8 mouse cellular contexts compared by ENCODE assay signal in genomic region chr4:123623742-123624151, GRCm38 (mm10).
DNase-seq lines count a peak whose midpoint lies in the region; ATAC-seq lines count a peak whose summit lies in the region.

No protein-coding gene starts in this region.

- H3K9me3 ChIP-seq in embryonic facial prominence, embryonic 14.5 days (ENCODE audit: control insufficient read depth, low read length), result no peaks in the 10 kb centered on the region
- H3K9me3 ChIP-seq in embryonic facial prominence, embryonic 10.5 days, result no peaks in the 10 kb centered on the region
- no peaks in the 10 kb centered on the region; the same call in 1 of the 2 replicates for H3K9me3 ChIP-seq in midbrain, embryonic 10.5 days (replicated peaks)
- no peaks in the 10 kb centered on the region for H3K9me3 ChIP-seq in midbrain, embryonic 13.5 days
- no peaks in the 10 kb centered on the region for H3K9me3 ChIP-seq in kidney, embryonic 15.5 days (replicated peaks)
- no peaks in the 10 kb centered on the region for H3K9me3 ChIP-seq in stomach, embryonic 15.5 days

- no peak overlapping the region for H3K4me2 ChIP-seq in embryonic facial prominence, embryonic 14.5 days (ENCODE audit: low read depth, low read length)
- H3K4me2 ChIP-seq in midbrain, embryonic 13.5 days (replicated peaks), result no peak overlapping the region
- H3K4me2 ChIP-seq in kidney, embryonic 15.5 days, result no peak overlapping the region
- no peak overlapping the region for H3K4me2 ChIP-seq in stomach, embryonic 15.5 days

- H3K4me3 ChIP-seq in embryonic facial prominence, embryonic 14.5 days (ENCODE audit: low read depth, low read length), result no peak overlapping the region
- no peak overlapping the region for H3K4me3 ChIP-seq in embryonic facial prominence, embryonic 10.5 days
- no peak overlapping the region for H3K4me3 ChIP-seq in midbrain, embryonic 10.5 days
- no peak overlapping the region for H3K4me3 ChIP-seq in midbrain, embryonic 13.5 days (replicated peaks)
- no peak overlapping the region for H3K4me3 ChIP-seq in kidney, embryonic 15.5 days (replicated peaks)
- H3K4me3 ChIP-seq in stomach, embryonic 15.5 days (replicated peaks), result no peak overlapping the region

- no peaks in the 10 kb centered on the region for H3K36me3 ChIP-seq in embryonic facial prominence, embryonic 14.5 days (ENCODE audit: control insufficient read depth, insufficient read depth, low read length)
- H3K36me3 ChIP-seq in embryonic facial prominence, embryonic 10.5 days (replicated peaks), result no peaks in the 10 kb centered on the region; the same call in 1 of the 2 replicates
- peaks cover 10% of the 10 kb centered on the region; the same call in 1 of the 2 replicates for H3K36me3 ChIP-seq in midbrain, embryonic 10.5 days
- no peaks in the 10 kb centered on the region for H3K36me3 ChIP-seq in midbrain, embryonic 13.5 days
- H3K36me3 ChIP-seq in kidney, embryonic 15.5 days, result no peaks in the 10 kb centered on the region
- no peaks in the 10 kb centered on the region for H3K36me3 ChIP-seq in stomach, embryonic 15.5 days

- peaks cover 11% of the 10 kb centered on the region for H3K4me1 ChIP-seq in embryonic facial prominence, embryonic 14.5 days (ENCODE audit: control insufficient read depth, insufficient read depth, low read length)
- H3K4me1 ChIP-seq in embryonic facial prominence, embryonic 10.5 days, result peaks cover 19% of the 10 kb centered on the region
- H3K4me1 ChIP-seq in midbrain, embryonic 10.5 days, result peaks cover 34% of the 10 kb centered on the region
- H3K4me1 ChIP-seq in midbrain, embryonic 13.5 days (replicated peaks), result peaks cover 28% of the 10 kb centered on the region
- H3K4me1 ChIP-seq in kidney, embryonic 15.5 days, result peaks cover 25% of the 10 kb centered on the region
- H3K4me1 ChIP-seq in stomach, embryonic 15.5 days, result peaks cover 19% of the 10 kb centered on the region

- no peak; the same call in 1 of the 2 replicates for ATAC-seq in embryonic facial prominence, embryonic 14.5 days (ENCODE audit: low read depth)
- no peak for ATAC-seq in midbrain, embryonic 13.5 days
- ATAC-seq in kidney, embryonic 15.5 days (replicated peaks; ENCODE audit: low FRiP score), result no peak
- ATAC-seq in stomach, embryonic 15.5 days (ENCODE audit: insufficient read depth, low FRiP score, low read depth), result no peak

- no peak for DNase-seq in embryonic facial prominence, embryonic 14.5 days (ENCODE audit: low spot score)
- DNase-seq in embryonic facial prominence, embryonic 10.5 days (ENCODE audit: low spot score), result no peak
- DNase-seq in midbrain, embryonic 10.5 days (ENCODE audit: low spot score), result no peak
- DNase-seq in embryo, embryonic 10 days (ENCODE audit: low spot score), result no peak
- DNase-seq in testis, postnatal 14 days (ENCODE audit: low spot score), result no peak

- H3K9ac ChIP-seq in embryonic facial prominence, embryonic 14.5 days (ENCODE audit: low read depth, low read length), result no peak overlapping the region
- no peak overlapping the region for H3K9ac ChIP-seq in midbrain, embryonic 13.5 days (replicated peaks)
- no peak overlapping the region for H3K9ac ChIP-seq in kidney, embryonic 15.5 days
- H3K9ac ChIP-seq in stomach, embryonic 15.5 days, result no peak overlapping the region

- H3K27ac ChIP-seq in embryonic facial prominence, embryonic 14.5 days (replicated peaks; ENCODE audit: low read depth, low read length), result peak overlapping the region; percentile 30; the same call in 1 of the 2 replicates
- H3K27ac ChIP-seq in embryonic facial prominence, embryonic 10.5 days (replicated peaks), result no peak overlapping the region; the same call in 1 of the 2 replicates
- peak overlapping the region; percentile 68 for H3K27ac ChIP-seq in midbrain, embryonic 10.5 days (replicated peaks)
- H3K27ac ChIP-seq in midbrain, embryonic 13.5 days, result no peak overlapping the region
- H3K27ac ChIP-seq in kidney, embryonic 15.5 days, result peak overlapping the region; percentile 79
- H3K27ac ChIP-seq in stomach, embryonic 15.5 days, result peak overlapping the region; percentile 72; the same call in 1 of the 2 replicates

- 71% methylated on average over 5 of the region's 5 CpGs for whole genome bisulfite sequencing in embryonic facial prominence, embryonic 14.5 days
- WGBS in embryonic facial prominence, embryonic 10.5 days, result 83% methylated on average over 5 of the region's 5 CpGs
- WGBS in midbrain, embryonic 10.5 days, result 85% methylated on average over 5 of the region's 5 CpGs
- WGBS in midbrain, embryonic 13.5 days, result 84% methylated on average over 5 of the region's 5 CpGs
- WGBS in kidney, embryonic 15.5 days, result 68% methylated on average over 5 of the region's 5 CpGs
- 70% methylated on average over 5 of the region's 5 CpGs for WGBS in stomach, embryonic 15.5 days

- no peaks in the 10 kb centered on the region for H3K27me3 ChIP-seq in embryonic facial prominence, embryonic 14.5 days (replicated peaks; ENCODE audit: control insufficient read depth, insufficient read depth, low read length)
- H3K27me3 ChIP-seq in embryonic facial prominence, embryonic 10.5 days (replicated peaks; ENCODE audit: low read depth, poor library complexity, severe bottlenecking), result no peaks in the 10 kb centered on the region
- H3K27me3 ChIP-seq in midbrain, embryonic 10.5 days (ENCODE audit: low read depth, poor library complexity, severe bottlenecking), result no peaks in the 10 kb centered on the region
- no peaks in the 10 kb centered on the region for H3K27me3 ChIP-seq in midbrain, embryonic 13.5 days
- no peaks in the 10 kb centered on the region for H3K27me3 ChIP-seq in kidney, embryonic 15.5 days
- no peaks in the 10 kb centered on the region for H3K27me3 ChIP-seq in stomach, embryonic 15.5 days (replicated peaks)

Comparison
In these comparisons a context has a peak if more than half of its experiments do, and no peak if none do; other contexts are left out.
1. H3K27ac ChIP-seq: peak in embryonic facial prominence, embryonic 14.5 days (single experiment), midbrain, embryonic 10.5 days (single experiment), kidney, embryonic 15.5 days (single experiment) and stomach, embryonic 15.5 days (single experiment); none in embryonic facial prominence, embryonic 10.5 days (single experiment) and midbrain, embryonic 13.5 days (single experiment).